Mouse (Mus musculus) urinary bladder, postnatal 14 days (tissue): ENCODE measurements around the gene Rims4.
A peak's percentile ranks its signal among the peaks of the same experiment; 100 is the strongest.

Experiments used
- DNase-seq: peaks from one replicate; pipeline ENCODE4 v3.0.0; 2021; ENCODE audit warnings: low spot score

The Rims4 gene

GRCm38 (mm10) chr2:163866061-163866460 lies 52.4 kb downstream of the Rims4 start:
- no peak for DNase-seq

GRCm38 (mm10) chr2:163865311-163865710 lies 53.2 kb downstream of the Rims4 start:
- DNase-seq: no peak

DNA sequence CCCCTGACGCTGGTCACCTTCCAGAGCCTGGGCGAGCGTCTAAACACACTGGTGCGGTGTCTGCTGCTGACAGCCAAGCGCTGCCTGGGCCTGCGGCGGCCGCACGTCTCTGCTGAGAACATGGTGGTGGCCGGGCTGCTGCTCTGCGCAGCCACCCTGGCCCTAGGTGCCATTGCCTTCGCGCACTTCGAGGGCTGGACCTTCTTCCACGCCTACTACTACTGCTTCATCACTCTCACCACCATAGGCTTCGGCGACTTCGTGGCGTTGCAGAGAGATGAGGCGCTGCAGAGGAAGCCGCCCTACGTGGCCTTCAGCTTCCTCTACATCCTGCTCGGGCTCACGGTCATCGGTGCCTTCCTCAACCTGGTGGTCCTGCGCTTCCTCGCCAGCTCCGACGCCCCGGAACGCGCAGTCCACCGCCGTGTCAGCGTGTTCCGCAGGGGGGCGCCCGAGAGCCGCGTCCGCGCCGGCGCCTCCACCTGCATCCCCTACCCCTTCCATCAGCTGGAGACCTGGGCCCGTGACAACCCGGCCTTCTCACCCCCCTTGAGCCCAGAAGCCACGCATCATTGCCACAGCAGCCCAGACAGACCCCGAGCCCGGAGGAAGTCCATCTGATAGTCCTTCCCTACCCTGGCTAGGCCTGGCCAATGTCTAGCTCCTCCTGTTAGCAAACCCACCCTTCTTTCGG lies 60.1 kb downstream of the Rims4 start:
- no peak for DNase-seq

- no peak for DNase-seq
Measured at GRCm38 (mm10) chr2:163857233-163857632, 61.2 kb downstream of the Rims4 start.

DNA sequence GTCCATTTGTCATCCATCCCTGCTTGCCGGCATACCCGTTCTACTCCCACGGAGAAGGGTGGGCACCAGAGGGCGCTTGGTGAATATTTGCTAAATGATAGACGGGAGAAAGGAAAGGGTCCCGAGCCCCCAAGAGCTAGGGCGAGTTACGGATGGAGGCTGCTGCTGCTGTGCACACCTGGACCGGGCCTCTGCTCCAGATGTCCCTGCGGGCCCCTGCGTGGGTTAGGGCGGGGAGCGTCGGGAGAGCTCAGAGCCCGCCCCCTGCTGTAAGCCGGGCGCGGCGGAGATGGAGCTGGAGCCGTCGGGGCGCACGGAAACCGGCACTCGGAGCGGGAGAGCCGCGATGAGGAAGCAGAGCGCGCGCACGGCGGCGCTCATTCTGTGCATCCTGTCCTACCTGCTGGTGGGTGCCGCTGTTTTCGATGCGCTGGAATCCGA lies 65.0 kb downstream of the Rims4 start, which contains the start of gene Kcnk15:
Gene Kcnk15, plus strand, starts transcription at position 191 of the 441 bp plus-strand sequence.
- no peak for DNase-seq

- DNase-seq: no peak
Measured at GRCm38 (mm10) chr2:163842043-163842442, 76.4 kb downstream of the Rims4 start.

DNA sequence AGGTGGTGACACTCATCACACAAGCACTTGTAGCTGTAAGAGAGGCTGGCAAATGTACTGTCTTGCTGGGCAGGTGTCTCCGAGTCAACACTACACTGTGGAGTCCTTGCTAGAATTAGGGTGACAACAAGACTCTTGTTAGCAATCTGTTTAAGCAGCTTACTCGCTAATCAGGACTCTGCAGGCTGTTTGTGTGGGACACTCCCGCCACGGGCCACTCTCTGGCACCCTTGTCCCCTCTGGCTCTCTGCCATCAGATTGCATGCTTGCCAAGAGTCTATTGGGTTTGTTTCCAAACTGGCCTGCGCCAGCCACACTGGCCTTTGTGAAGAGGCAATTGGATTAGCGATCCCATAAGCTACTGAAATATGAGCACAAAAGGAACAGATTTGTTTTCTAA lies 79.0 kb downstream of the Rims4 start:
- peak; percentile 39 for DNase-seq

DNA sequence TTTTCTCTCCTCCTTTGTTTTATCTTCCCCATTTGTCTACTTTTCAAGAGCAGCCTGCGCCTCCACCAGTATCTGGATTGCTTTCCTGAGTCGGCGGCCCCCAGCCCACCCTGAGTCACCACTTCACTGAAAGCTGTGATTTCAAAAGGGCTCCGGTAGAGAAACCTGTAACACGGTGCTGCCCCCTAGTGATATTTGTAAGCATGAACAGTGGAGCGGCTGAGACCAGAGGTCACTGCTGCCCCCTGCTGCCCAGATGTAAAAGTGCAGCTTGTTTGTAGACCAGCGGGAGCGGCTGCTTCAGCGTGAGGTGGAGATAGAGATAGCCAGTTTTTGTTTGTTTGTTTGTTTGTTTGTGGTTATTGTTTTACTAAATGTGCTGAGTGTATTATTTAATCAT lies 80.4 kb downstream of the Rims4 start:
- DNase-seq: peak; percentile 83

DNA sequence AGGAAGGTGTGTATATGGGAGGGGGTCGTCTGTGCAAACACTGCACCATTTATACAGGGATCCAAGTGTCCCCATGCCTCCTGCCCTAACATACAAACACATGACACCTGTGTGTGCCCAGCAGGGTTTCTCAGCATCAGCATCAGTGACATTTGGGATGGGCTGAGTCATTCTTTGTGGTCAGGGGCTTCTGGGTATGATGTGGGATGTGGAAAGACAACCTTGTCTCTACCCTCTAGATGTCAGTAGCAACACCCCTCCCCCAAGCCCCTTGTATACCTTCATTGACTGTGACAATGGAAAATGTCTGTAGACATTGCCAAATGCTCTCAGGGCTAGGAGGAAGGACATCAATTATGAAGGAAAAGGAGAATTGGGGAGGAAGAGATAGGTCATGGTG lies 87.3 kb downstream of the Rims4 start:
- DNase-seq: no peak

DNA sequence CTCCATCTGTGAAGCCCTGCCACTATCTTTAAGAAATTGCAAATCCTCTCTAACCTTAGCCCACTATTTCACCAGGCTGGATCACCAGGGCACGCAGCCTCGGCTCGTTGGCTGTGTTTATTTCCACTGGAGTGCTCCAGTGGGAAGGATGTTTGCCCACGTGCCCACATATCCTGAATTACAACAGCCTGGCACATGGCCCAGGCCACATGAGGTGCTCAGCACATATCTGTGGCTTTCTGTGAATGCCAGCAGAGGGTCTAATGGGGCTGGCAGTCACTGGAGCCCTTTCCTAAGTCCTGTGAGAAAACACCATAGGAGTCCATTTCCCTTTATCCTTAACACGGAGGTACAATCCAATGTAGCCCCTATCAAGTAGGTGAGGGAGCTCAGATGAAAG lies 92.0 kb downstream of the Rims4 start:
- DNase-seq: no peak

DNA sequence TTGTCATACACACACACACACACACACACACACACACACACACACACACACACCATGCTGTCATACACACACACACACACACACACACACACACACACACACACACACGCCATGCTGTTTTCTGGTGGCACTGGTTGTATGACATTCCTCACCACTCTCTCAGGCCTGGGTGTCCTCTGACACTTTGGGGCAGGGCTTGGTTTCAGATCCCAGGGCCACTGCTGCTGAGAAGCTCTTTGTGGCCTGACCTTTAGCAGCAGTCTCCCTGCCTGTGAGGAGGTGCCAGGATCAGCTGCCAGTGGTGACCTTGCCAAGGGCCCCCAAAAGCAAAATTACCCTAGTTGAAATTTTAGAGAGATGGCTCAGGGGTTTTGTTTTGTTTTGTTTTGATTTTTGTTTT lies 92.6 kb downstream of the Rims4 start:
- no peak for DNase-seq

DNA sequence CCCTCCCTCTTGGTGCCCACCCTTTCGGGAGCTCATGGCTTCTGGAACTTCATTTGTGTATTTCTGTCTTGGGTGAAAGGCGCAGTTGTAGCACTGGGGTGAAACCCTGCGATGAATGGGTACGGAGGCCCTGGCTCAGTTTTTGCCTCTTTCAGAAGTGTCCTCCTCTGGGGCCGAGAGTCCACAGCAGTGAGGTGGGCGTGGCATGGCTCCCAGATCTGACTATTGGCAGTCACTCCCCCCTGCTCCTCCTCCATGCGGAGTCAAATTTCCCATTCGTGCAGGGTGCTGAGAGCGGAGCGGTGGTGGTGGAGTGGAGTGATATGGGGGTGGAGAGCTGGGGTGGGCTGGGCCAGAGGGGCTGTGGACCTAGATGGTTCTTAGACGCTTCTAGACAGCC lies 94.7 kb downstream of the Rims4 start:
- peak; percentile 32 for DNase-seq

DNA sequence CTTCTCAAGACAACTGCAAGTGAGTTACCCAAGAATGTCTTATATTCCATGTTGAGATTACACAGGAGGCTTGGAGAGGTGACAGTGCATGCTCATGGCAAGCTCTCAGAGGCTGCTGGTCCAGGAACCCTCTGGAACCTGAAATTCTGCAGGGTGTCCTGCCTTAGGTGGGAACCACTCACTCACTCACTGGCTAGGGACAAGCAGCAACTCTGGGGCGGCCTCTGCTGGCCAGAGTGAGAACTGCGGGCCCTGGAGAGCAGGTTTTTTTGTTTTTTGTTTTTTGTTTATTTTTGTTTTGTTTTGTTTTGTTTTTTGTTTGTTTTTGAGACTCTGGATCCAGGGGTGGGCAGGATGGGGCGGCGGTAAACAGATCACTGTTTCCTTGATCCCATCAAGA lies 95.2 kb downstream of the Rims4 start:
- DNase-seq: peak; percentile 50

GRCm38 (mm10) chr2:163820607-163821006 lies 97.9 kb downstream of the Rims4 start, which contains the start of gene Ccn5:
Gene Ccn5, plus strand, starts transcription at chr2:163820861.
- peak; percentile 76 for DNase-seq

- no peak for DNase-seq
Measured at GRCm38 (mm10) chr2:163814739-163815465, 103.6 kb downstream of the Rims4 start.

DNA sequence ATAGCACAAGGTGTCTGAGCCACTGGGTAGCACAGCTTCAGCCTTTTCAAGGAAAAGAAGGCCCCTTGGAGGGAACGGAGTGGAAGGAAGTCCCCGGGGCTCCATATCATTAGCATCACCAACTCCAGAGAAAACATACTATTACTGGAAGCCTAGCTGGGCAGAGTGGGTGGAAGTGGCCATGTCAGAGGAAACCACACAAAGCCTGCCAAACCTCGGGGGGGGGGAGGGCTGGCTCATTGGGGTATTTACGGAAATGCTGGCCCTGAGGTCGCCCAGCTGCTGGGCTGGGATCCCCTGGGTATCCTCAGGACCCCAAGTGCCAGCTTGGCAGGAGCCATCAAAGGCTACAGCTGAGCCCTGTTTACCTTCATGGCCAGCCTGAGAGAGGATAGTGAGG lies 105.4 kb downstream of the Rims4 start:
- DNase-seq: no peak
